Mouse (Mus musculus) limb, embryonic 10.5 days (tissue): ENCODE results near the gene Olfr1423. TPM values are rescaled to one million over a fixed set of nuclear protein-coding genes. Genes with fewer than 3 reads are reported as not detected.

Source experiments
- polyA plus RNA-seq: library from polyadenylated mRNA; unstranded; fragments of >200 nt; fragmentation: Nextera tagmentation; extraction: Ambion mirVana; gene quantifications from 2 replicates; pipeline ENCODE4 v1.2.1, GENCODE M21; 2016

Gene Olfr1423
- polyA plus RNA-seq, 1 experiment from 2014 or later: 0.06 TPM

Other genes starting within 250 kb of the Olfr1423 start
- gene Stx3, start 221.9 kb downstream of the Olfr1423 start, polyA plus RNA-seq: 5.6 and 6.3 TPM in 2 replicates
- 0.06 TPM in 1 of 2 replicates, not detected in the other for gene Olfr1417, start 202.1 kb downstream of the Olfr1423 start, polyA plus RNA-seq
- gene Olfr1418, start 180.3 kb downstream of the Olfr1423 start, polyA plus RNA-seq: not detected in 2 replicates
- gene Olfr1419, start 166.2 kb downstream of the Olfr1423 start, polyA plus RNA-seq: not detected in 2 replicates
- gene Olfr1420, start 154.8 kb downstream of the Olfr1423 start, polyA plus RNA-seq: not detected in 2 replicates
- 20.4 and 21.2 TPM in 2 replicates for gene Patl1, start 128.9 kb downstream of the Olfr1423 start, polyA plus RNA-seq
- 3.3 and 3.4 TPM in 2 replicates for gene Osbp, start 75.4 kb downstream of the Olfr1423 start, polyA plus RNA-seq
- not detected in 2 replicates for gene Olfr1424, start 21.4 kb upstream of the Olfr1423 start, polyA plus RNA-seq
- gene Olfr1425, start 36.4 kb upstream of the Olfr1423 start, polyA plus RNA-seq: not detected in 2 replicates
- gene Olfr1426, start 50.7 kb upstream of the Olfr1423 start, polyA plus RNA-seq: not detected in 2 replicates
- not detected in 2 replicates for gene Olfr1427, start 62.0 kb upstream of the Olfr1423 start, polyA plus RNA-seq
- not detected in 2 replicates for gene Olfr1428, start 74.6 kb upstream of the Olfr1423 start, polyA plus RNA-seq
- gene Olfr76, start 81.9 kb upstream of the Olfr1423 start, polyA plus RNA-seq: not detected in 2 replicates
- not detected in 2 replicates for gene Olfr1555-ps1, start 128.8 kb upstream of the Olfr1423 start, polyA plus RNA-seq
- not detected in 2 replicates for gene Olfr1431, start 159.3 kb upstream of the Olfr1423 start, polyA plus RNA-seq
- gene Olfr1432, start 191.3 kb upstream of the Olfr1423 start, polyA plus RNA-seq: not detected in 2 replicates
- gene Olfr262, start 200.3 kb upstream of the Olfr1423 start, polyA plus RNA-seq: not detected in 2 replicates
- gene Olfr235, start 219.7 kb upstream of the Olfr1423 start, polyA plus RNA-seq: not detected in 2 replicates
- gene Olfr1434, start 238.5 kb upstream of the Olfr1423 start, polyA plus RNA-seq: not detected in 2 replicates